Mouse (Mus musculus): ENCODE data around the gene Lpp.

DNA sequence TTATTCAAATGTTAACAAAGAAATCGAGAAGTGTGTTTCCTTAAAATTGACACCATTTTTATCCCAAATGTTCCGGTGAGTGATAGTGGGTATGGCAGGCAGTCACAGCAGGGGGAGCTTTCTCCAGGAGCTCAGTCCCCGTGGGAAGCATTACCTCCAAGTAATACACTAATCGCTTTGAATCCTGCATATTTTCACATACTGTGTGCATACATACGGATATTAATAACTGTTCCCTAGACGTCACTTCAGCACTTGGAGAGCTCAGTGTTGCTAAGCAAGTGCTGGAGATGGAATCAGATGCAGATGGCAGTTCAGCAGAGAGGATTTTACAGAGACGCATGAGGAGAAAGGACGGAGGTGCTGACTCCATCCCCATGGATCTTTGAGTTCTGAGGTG is 487.4 kb downstream of the Lpp start:
- TF ChIP-seq POLR2A (IDR thresholded peaks at IDR 0.05; ENCODE audit: borderline replicate concordance, control insufficient read depth, low read depth, low read length), result no peak
- no peak for TF ChIP-seq CTCF (IDR thresholded peaks at IDR 0.05; ENCODE audit: control insufficient read depth, insufficient read depth, low read length)
